14 mouse cellular contexts compared by ENCODE assay signal in the genomic region with DNA sequence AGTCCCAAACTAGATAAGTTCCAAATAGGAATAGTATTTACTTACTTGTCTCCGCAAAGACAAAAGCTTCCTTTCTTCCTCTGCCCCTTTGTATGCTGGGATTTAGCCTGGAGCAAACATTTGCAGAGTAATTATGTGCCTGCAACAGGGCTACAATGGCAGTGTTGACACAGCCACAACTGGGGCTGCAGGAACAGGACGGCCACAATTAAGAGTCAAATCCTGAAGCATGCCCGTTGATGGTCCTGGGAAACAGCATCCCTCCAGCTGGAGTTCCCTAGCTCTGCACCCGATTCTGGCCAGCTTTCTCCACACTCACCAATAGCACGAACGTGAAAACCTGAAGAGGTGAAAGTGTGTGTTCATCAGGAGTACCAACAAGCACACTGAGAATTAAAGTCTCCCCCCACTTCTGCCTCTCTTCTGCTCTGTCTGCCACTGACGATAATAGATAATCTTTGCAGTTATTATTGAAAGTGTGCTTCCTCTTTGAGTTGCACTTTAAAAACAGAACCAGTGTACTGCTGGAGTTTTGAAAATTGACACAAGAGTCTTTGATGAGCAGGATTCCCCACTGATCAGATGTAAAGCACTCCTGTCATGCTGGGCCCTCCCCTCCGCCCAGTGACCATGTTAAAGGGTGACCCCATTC. TPM values are rescaled to one million over a fixed set of nuclear protein-coding genes. Genes with fewer than 3 reads are reported as not detected.
DNase-seq lines count a peak whose midpoint lies in the region; ATAC-seq and TF ChIP-seq lines count a peak whose summit lies in the region.
"Had no signal": no experiment of that assay in that cellular context is flagged by ENCODE, and none has a peak within 500 bp of the region (broad histone marks: within the 10 kb centered on the region; RNA-seq: fewer than 3 reads in every experiment).

No protein-coding gene starts in this region.

- 4% methylated on average over 8 of the region's 8 CpGs for WGBS in forebrain, embryonic 10.5 days
- 4% methylated on average over 8 of the region's 8 CpGs for WGBS in forebrain, embryonic 12.5 days
- 31% methylated on average over 8 of the region's 8 CpGs for WGBS in lung, embryonic 14.5 days
- 36% methylated on average over 8 of the region's 8 CpGs for WGBS in lung, adult 2 months
- WGBS in embryonic facial prominence, embryonic 13.5 days: 20% methylated on average over 8 of the region's 8 CpGs

- peak overlapping the region; percentile 54; the same call in 1 of the 2 replicates for H3K27ac ChIP-seq in forebrain, embryonic 10.5 days
- H3K27ac ChIP-seq in forebrain, embryonic 12.5 days: no peak overlapping the region
- H3K27ac ChIP-seq in lung, embryonic 14.5 days (ENCODE audit: low read depth): no peak overlapping the region
- peak overlapping the region; percentile 24; the same call in 1 of the 2 replicates for H3K27ac ChIP-seq in embryonic facial prominence, embryonic 13.5 days

- no peak for ATAC-seq in forebrain, embryonic 12.5 days (ENCODE audit: low FRiP score)
- ATAC-seq in lung, embryonic 14.5 days (ENCODE audit: insufficient read depth): no peak
- no peak for ATAC-seq in embryonic facial prominence, embryonic 13.5 days (ENCODE audit: insufficient number of reproducible peaks, insufficient read depth, low FRiP score, low TSS enrichment, low read depth)

- 0 out of 2 replicates have a peak, but pooled peaks cover 3% of the 10 kb centered on the region for H3K9me3 ChIP-seq in forebrain, embryonic 10.5 days
- H3K9me3 ChIP-seq in forebrain, embryonic 12.5 days: no peaks in the 10 kb centered on the region
- no peaks in the 10 kb centered on the region for H3K9me3 ChIP-seq in lung, embryonic 14.5 days (ENCODE audit: low read depth, low read length)
- H3K9me3 ChIP-seq in embryonic facial prominence, embryonic 13.5 days: no peaks in the 10 kb centered on the region
- H3K9me3 ChIP-seq: G1E had no signal

- no peak overlapping the region for H3K4me2 ChIP-seq in forebrain, embryonic 12.5 days
- H3K4me2 ChIP-seq in lung, embryonic 14.5 days: no peak overlapping the region
- no peak overlapping the region for H3K4me2 ChIP-seq in embryonic facial prominence, embryonic 13.5 days

- H3K36me3 ChIP-seq in forebrain, embryonic 10.5 days (replicated peaks): peaks cover 6% of the 10 kb centered on the region
- no peaks in the 10 kb centered on the region for H3K36me3 ChIP-seq in forebrain, embryonic 12.5 days (replicated peaks)
- H3K36me3 ChIP-seq in lung, embryonic 14.5 days (ENCODE audit: insufficient read depth): peaks cover 4% of the 10 kb centered on the region; the same call in 1 of the 2 replicates
- peaks cover 7% of the 10 kb centered on the region; the same call in 1 of the 2 replicates for H3K36me3 ChIP-seq in embryonic facial prominence, embryonic 13.5 days

- peak; percentile 51 for DNase-seq in forebrain, embryonic 10.5 days (ENCODE audit: extremely low spot score, low spot score)
- DNase-seq in lung, embryonic 14.5 days: peak; percentile 37
- no peak for DNase-seq in lung, adult 2 months
- peak; percentile 68 for DNase-seq in retina, postnatal 1 day
- DNase-seq in urinary bladder, postnatal 10 days (ENCODE audit: low spot score): no peak
- DNase-seq in right cerebral cortex, postnatal 10 days (ENCODE audit: low spot score in 2 of 2): no peak
- DNase-seq: adrenal gland, adult 8-10 months; cerebellum, adult 11-12 months; kidney, postnatal 10 days; lung, adult 18-20 months; thymus, adult 2 months had no signal

- H3K4me1 ChIP-seq in forebrain, embryonic 10.5 days: peaks cover 57% of the 10 kb centered on the region
- peaks cover 12% of the 10 kb centered on the region for H3K4me1 ChIP-seq in forebrain, embryonic 12.5 days
- H3K4me1 ChIP-seq in lung, embryonic 14.5 days (ENCODE audit: insufficient read depth): no peaks in the 10 kb centered on the region
- peaks cover 13% of the 10 kb centered on the region for H3K4me1 ChIP-seq in lung, adult 2 months (ENCODE audit: control insufficient read depth, insufficient read depth, low read length)
- peaks cover 37% of the 10 kb centered on the region for H3K4me1 ChIP-seq in embryonic facial prominence, embryonic 13.5 days

- TF ChIP-seq CTCF in lung, embryonic 14.5 days (IDR thresholded peaks at IDR 0.05; ENCODE audit: low read depth): no peak
- TF ChIP-seq CTCF in lung, adult 2 months (IDR thresholded peaks at IDR 0.05; ENCODE audit: insufficient read depth, low read length): no peak

- peaks cover 20% of the 10 kb centered on the region for H3K27me3 ChIP-seq in forebrain, embryonic 10.5 days (ENCODE audit: poor library complexity, severe bottlenecking)
- H3K27me3 ChIP-seq in forebrain, embryonic 12.5 days: peaks cover 6% of the 10 kb centered on the region; the same call in 1 of the 2 replicates
- no peaks in the 10 kb centered on the region for H3K27me3 ChIP-seq in lung, embryonic 14.5 days (ENCODE audit: insufficient read depth, low read length)
- peaks cover 6% of the 10 kb centered on the region for H3K27me3 ChIP-seq in embryonic facial prominence, embryonic 13.5 days

- H3K9ac ChIP-seq in forebrain, embryonic 12.5 days: no peak overlapping the region
- no peak overlapping the region for H3K9ac ChIP-seq in lung, embryonic 14.5 days
- no peak overlapping the region for H3K9ac ChIP-seq in embryonic facial prominence, embryonic 13.5 days

- no peak for TF ChIP-seq POLR2A in lung, adult 2 months (IDR thresholded peaks at IDR 0.05; ENCODE audit: borderline replicate concordance, extremely low read depth, low read depth, low read length)

- peak overlapping the region; percentile 14; the same call in 1 of the 2 replicates for H3K4me3 ChIP-seq in forebrain, embryonic 10.5 days
- no peak overlapping the region for H3K4me3 ChIP-seq in forebrain, embryonic 12.5 days (replicated peaks)
- no peak overlapping the region for H3K4me3 ChIP-seq in lung, embryonic 14.5 days (ENCODE audit: low read depth, low read length)
- no peak overlapping the region for H3K4me3 ChIP-seq in lung, adult 2 months (replicated peaks; ENCODE audit: extremely low read depth, low read depth, low read length)
- H3K4me3 ChIP-seq in embryonic facial prominence, embryonic 13.5 days: no peak overlapping the region

RNA-seq across cellular contexts. Expression of a gene that starts 54.2 kb away (rescaled TPM):
- 8.9 and 10.5 TPM in 2 replicates for polyA plus RNA-seq in forebrain, embryonic 10.5 days (2016; fragmentation: Nextera tagmentation; extraction: Ambion mirVana)
- polyA plus RNA-seq in forebrain, embryonic 12.5 days (2016; fragmentation: Nextera tagmentation; extraction: Ambion mirVana): 8.9 and 11.8 TPM in 2 replicates
- 9.3 and 10.7 TPM in 2 replicates for polyA plus RNA-seq in lung, embryonic 14.5 days (2014; fragmentation: Nextera tagmentation; extraction: Ambion mirVana)
- polyA plus RNA-seq in lung, adult 2 months (2012; rRNA removed): 17.5 and 24.9 TPM in 2 replicates
- 10.9 and 13.7 TPM in 2 replicates for polyA plus RNA-seq in embryonic facial prominence, embryonic 13.5 days (2015; fragmentation: Nextera tagmentation; extraction: Ambion mirVana)

RNA-seq across cellular contexts. Expression of a gene that starts 54.3 kb away (rescaled TPM):
- polyA plus RNA-seq in forebrain, embryonic 10.5 days (2016; fragmentation: Nextera tagmentation; extraction: Ambion mirVana): 22.2 and 25.0 TPM in 2 replicates
- 16.0 and 16.3 TPM in 2 replicates for polyA plus RNA-seq in forebrain, embryonic 12.5 days (2016; fragmentation: Nextera tagmentation; extraction: Ambion mirVana)
- polyA plus RNA-seq in lung, embryonic 14.5 days (2014; fragmentation: Nextera tagmentation; extraction: Ambion mirVana): 19.5 and 21.0 TPM in 2 replicates
- polyA plus RNA-seq in lung, adult 2 months (2012; rRNA removed): 2.0 and 4.0 TPM in 2 replicates
- 17.3 and 18.9 TPM in 2 replicates for polyA plus RNA-seq in embryonic facial prominence, embryonic 13.5 days (2015; fragmentation: Nextera tagmentation; extraction: Ambion mirVana)

Comparison
In these comparisons a context has a peak if more than half of its experiments do, and no peak if none do; other contexts are left out.
1. DNase-seq: peak in forebrain, embryonic 10.5 days (single experiment), lung, embryonic 14.5 days (single experiment) and retina, postnatal 1 day (single experiment); none in lung, adult 2 months (single experiment), urinary bladder, postnatal 10 days (single experiment) and right cerebral cortex, postnatal 10 days (0 of 2).
2. H3K27ac ChIP-seq: peak in forebrain, embryonic 10.5 days (single experiment) and embryonic facial prominence, embryonic 13.5 days (single experiment); none in forebrain, embryonic 12.5 days (single experiment) and lung, embryonic 14.5 days (single experiment).